Mouse (Mus musculus) G1E (cell line): Measurements from ENCODE around the gene Trim25. TPM values are rescaled to one million over a fixed set of nuclear protein-coding genes. Genes with fewer than 3 reads are reported as not detected.
A peak's percentile ranks its signal among the peaks of the same experiment; 100 is the strongest.

Source experiments
- ATAC-seq: 2 replicates; pipeline ENCODE4 v1.8.0; 2016; ENCODE audit warnings: mild to moderate bottlenecking; ENCODE audit not compliant: insufficient number of reproducible peaks, poor library complexity, low FRiP score, severe bottlenecking; ENCODE audit errors: extremely low read depth
- DNase-seq: peaks from one replicate; pipeline ENCODE4 v3.0.0; 2012; ENCODE audit warnings: low spot score
- H3K27me3 ChIP-seq: 2 replicates; pipeline ENCODE4 v1.6.1; 2012; ENCODE audit warnings: mild to moderate bottlenecking, low read length, inconsistent platforms; ENCODE audit not compliant: insufficient read depth
- H3K36me3 ChIP-seq: replicated peaks from 2 replicates; pipeline ENCODE3; 2012; ENCODE audit warnings: mild to moderate bottlenecking, inconsistent platforms
- H3K4me1 ChIP-seq: 2 replicates; pipeline ENCODE4 v1.6.1; 2012; ENCODE audit warnings: low read depth, low read length, inconsistent platforms, mixed read lengths; ENCODE audit not compliant: insufficient read depth
- H3K4me3 ChIP-seq: 2 replicates; pipeline ENCODE4 v1.5.1; 2012; ENCODE audit warnings: low read depth, mild to moderate bottlenecking, inconsistent platforms, low read length, moderate library complexity, mixed read lengths
- H3K9me3 ChIP-seq: replicated peaks from 2 replicates; pipeline ENCODE4 v1.6.1; 2012; ENCODE audit warnings: inconsistent platforms
- CTCF ChIP-seq: IDR thresholded peaks from 2 replicates; pipeline ENCODE4 v1.5.1; 2012; ENCODE audit warnings: low read depth, low read length, inconsistent platforms, mixed read lengths
- GATA1 ChIP-seq: IDR thresholded peaks from 2 replicates; pipeline ENCODE4 v1.6.1; 2012; ENCODE audit warnings: borderline replicate concordance, low read length, inconsistent platforms, mixed read lengths
- GATA2 ChIP-seq: IDR thresholded peaks from 2 replicates; pipeline ENCODE4 v1.6.1; 2012; ENCODE audit warnings: low read depth, low read length, inconsistent platforms, borderline replicate concordance
- POLR2AphosphoS5 ChIP-seq: IDR thresholded peaks from 2 replicates; pipeline ENCODE4 v1.6.1; 2012; ENCODE audit warnings: low read depth, low read length, inconsistent platforms; ENCODE audit not compliant: insufficient replicate concordance
- TAL1 ChIP-seq: conservative IDR thresholded peaks from 2 replicates; pipeline ENCODE4 v1.6.1; 2012; ENCODE audit warnings: low read depth, low read length, inconsistent platforms, mixed read lengths
- polyA plus RNA-seq: library from polyadenylated mRNA; stranded (reverse); fragments of >175 nt; gene quantifications from 2 replicates; pipeline ENCODE4 v1.2.3, GENCODE M21; 2012
- total RNA-seq, 2 experiments: library from RNA; stranded (forward) in 1 of 2; stranded (reverse) in 1 of 2; fragments of 200-1000 nt in 1 of 2; fragments of >200 nt in 1 of 2; fragmentation: Nextera tagmentation in 1 of 2; gene quantifications; 2 replicates each; pipeline ENCODE4 v1.2.3; 2014 to 2017

Gene Trim25
- total and polyA plus RNA-seq, 3 experiments = 36.4 to 75.4 (median 69.6) TPM

DNA sequence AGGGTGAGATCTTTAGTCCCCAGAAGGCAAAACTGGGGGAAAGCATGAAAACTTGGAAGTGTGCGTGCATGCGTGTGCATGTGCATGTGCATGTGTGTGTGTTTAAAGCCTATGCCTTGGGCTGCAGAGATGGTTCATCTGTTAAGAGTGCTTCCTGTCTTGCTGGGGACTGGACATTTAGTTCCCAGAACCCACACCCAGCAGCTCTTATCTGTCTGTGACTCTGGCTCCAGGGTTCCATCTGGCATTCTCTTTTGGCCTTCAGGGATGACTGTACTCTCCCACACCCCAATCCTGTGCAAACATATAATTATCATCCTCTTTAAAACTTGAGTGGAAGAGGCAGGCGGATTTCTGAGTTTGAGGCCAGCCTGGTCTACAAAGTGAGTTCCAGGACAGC is 26.9 kb downstream of the Trim25 start:
- no peaks in the 10 kb centered on the region for H3K9me3 ChIP-seq
- no peak overlapping the region for H3K4me3 ChIP-seq
- peaks cover 16% of the 10 kb centered on the region for H3K36me3 ChIP-seq
- DNase-seq (no peak), ATAC-seq (no peak)
- peaks cover 72% of the 10 kb centered on the region for H3K4me1 ChIP-seq
- TF ChIP-seq CTCF = no peak
- TF ChIP-seq GATA2 = no peak
- no peak for TF ChIP-seq GATA1
- TF ChIP-seq TAL1 = no peak
- TF ChIP-seq POLR2AphosphoS5 = no peak
- no peaks in the 10 kb centered on the region for H3K27me3 ChIP-seq

- Histone ChIP-seq H3K36me3 (peaks cover 2% of the 10 kb centered on the region), H3K27me3 (no peaks in the 10 kb centered on the region), H3K4me3 (peak overlapping the region; percentile 41; the same call in 1 of the 2 replicates), H3K9me3 (no peaks in the 10 kb centered on the region), H3K4me1 (peaks cover 59% of the 10 kb centered on the region)
- TF ChIP-seq TAL1 (peak; percentile 63), CTCF (no peak), GATA2 (no peak), GATA1 (no peak), POLR2AphosphoS5 (no peak)
- ATAC-seq (peak; percentile 54), DNase-seq (peak; percentile 22)
These were observed 28.8 kb downstream of the Trim25 start for GRCm38 (mm10) chr11:89027955-89028361.

- ATAC-seq = peak; percentile 67
- no peak for DNase-seq
- no peak for TF ChIP-seq GATA2
- TF ChIP-seq POLR2AphosphoS5 = no peak
- no peak for TF ChIP-seq CTCF
- TF ChIP-seq GATA1 = no peak
- TF ChIP-seq TAL1 = 0 out of 2 replicates have a peak, but pooled peaks have one; percentile 11
- H3K36me3 ChIP-seq = no peaks in the 10 kb centered on the region
- H3K27me3 ChIP-seq = no peaks in the 10 kb centered on the region
- no peaks in the 10 kb centered on the region for H3K9me3 ChIP-seq
- peak overlapping the region; percentile 13; the same call in 1 of the 2 replicates for H3K4me3 ChIP-seq
- peaks cover 50% of the 10 kb centered on the region for H3K4me1 ChIP-seq
These were observed 29.8 kb downstream of the Trim25 start for GRCm38 (mm10) chr11:89028871-89029405.

GRCm38 (mm10) chr11:89030552-89030951 is 31.4 kb downstream of the Trim25 start:
- ATAC-seq (no peak), DNase-seq (no peak)
- H3K9me3 ChIP-seq = no peaks in the 10 kb centered on the region
- TF ChIP-seq POLR2AphosphoS5 = no peak
- no peak for TF ChIP-seq CTCF
- peaks cover 11% of the 10 kb centered on the region for H3K36me3 ChIP-seq
- no peak overlapping the region for H3K4me3 ChIP-seq
- H3K4me1 ChIP-seq = peaks cover 38% of the 10 kb centered on the region
- H3K27me3 ChIP-seq = no peaks in the 10 kb centered on the region

- H3K9me3 ChIP-seq = no peaks in the 10 kb centered on the region
- no peak overlapping the region for H3K4me3 ChIP-seq
- no peak for TF ChIP-seq GATA2
- no peak for TF ChIP-seq GATA1
- TF ChIP-seq POLR2AphosphoS5 = no peak
- no peak for TF ChIP-seq TAL1
- no peak for TF ChIP-seq CTCF
- peaks cover 11% of the 10 kb centered on the region for H3K36me3 ChIP-seq
- no peak for DNase-seq
- no peak for ATAC-seq
- peaks cover 33% of the 10 kb centered on the region for H3K4me1 ChIP-seq
- no peaks in the 10 kb centered on the region for H3K27me3 ChIP-seq
These were observed 32.0 kb downstream of the Trim25 start for GRCm38 (mm10) chr11:89031189-89031588.

- no peak overlapping the region for H3K4me3 ChIP-seq
- DNase-seq = no peak
These were observed 35.4 kb downstream of the Trim25 start for GRCm38 (mm10) chr11:89034592-89034991.

GRCm38 (mm10) chr11:89035552-89035951 is 36.4 kb downstream of the Trim25 start:
- H3K36me3 ChIP-seq = peaks cover 43% of the 10 kb centered on the region
- TF ChIP-seq TAL1 (no peak), CTCF (no peak), POLR2AphosphoS5 (no peak)
- H3K4me3 ChIP-seq = no peak overlapping the region
- no peaks in the 10 kb centered on the region for H3K9me3 ChIP-seq
- DNase-seq = no peak
- no peaks in the 10 kb centered on the region for H3K27me3 ChIP-seq
- ATAC-seq = no peak
- peaks cover 3% of the 10 kb centered on the region for H3K4me1 ChIP-seq

More at GRCm38 (mm10) chr11:89034592-89034991, 35.4 kb downstream of the Trim25 start:
- Histone ChIP-seq H3K9me3 (no peaks in the 10 kb centered on the region), H3K4me1 (peaks cover 11% of the 10 kb centered on the region), H3K27me3 (no peaks in the 10 kb centered on the region), H3K36me3 (peaks cover 34% of the 10 kb centered on the region)
- no peak for ATAC-seq
- TF ChIP-seq GATA2 (no peak), TAL1 (no peak), GATA1 (no peak), CTCF (no peak), POLR2AphosphoS5 (no peak)
